Mouse (Mus musculus) urinary bladder, postnatal 25 days (tissue): ENCODE results near the gene Sec62.
"Not testable (repeated sequence)": the region's sequence is repeated elsewhere in the genome, so short reads cannot be mapped to it uniquely, and the experiment has no call there.

Experiments used
- DNase-seq: peaks from one replicate; pipeline ENCODE4 v3.0.0; 2022; ENCODE audit warnings: low spot score

Sec62 gene

DNA sequence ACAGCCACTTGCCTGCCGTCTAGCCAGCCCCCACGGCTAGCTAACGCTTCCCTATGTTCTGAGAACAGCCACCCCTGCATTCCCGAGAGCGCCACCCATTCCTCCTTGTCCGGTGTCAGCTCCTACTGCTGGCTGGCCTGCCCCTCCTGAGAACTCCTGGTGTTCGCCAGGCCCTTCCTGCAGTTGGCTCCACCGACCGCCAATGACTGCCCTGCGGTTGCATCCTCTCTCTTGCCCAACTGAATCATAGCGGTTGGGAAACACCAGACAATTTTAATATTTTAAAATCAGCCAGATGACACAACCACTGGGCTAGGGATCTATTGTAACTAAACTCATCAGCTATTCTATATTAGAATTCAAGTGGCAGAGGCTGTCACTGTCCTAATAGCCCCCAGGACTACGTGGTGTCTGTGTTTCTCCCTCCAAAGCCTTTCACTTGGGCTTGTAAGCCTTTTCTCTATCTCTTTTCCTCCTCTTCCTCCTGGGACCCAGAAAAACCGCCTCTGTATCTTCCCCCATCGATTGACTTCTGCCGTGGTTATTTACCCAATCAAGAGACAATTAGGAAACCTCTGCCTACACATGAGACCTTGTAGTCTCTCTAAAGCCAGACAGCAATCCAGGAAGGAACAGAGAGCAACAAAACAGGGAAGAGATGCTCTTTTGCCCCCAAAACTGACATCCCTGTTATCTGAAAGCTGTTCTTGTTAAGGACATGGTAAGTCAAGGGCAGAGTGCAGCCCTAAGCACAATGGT lies 39.4 kb downstream of the Sec62 start:
- DNase-seq = no peak

DNA sequence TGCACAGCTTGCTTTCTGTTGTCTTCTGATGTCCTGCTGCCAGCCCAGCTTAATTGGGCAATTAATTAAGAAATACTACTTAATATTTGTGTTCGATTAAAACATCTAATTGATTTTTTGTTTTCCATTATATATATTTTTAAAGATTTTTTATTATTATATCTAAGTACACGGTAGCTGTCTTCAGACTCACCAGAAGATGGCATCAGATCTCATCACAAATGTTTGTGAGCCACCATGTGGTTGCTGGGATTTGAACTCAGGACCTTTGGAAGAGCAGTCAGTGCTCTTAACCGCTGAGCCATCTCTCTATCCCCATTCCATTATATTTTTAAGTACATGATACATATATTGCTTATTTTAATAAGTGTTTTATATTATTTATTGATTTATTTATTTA lies 40.6 kb downstream of the Sec62 start:
- DNase-seq = no peak

DNA sequence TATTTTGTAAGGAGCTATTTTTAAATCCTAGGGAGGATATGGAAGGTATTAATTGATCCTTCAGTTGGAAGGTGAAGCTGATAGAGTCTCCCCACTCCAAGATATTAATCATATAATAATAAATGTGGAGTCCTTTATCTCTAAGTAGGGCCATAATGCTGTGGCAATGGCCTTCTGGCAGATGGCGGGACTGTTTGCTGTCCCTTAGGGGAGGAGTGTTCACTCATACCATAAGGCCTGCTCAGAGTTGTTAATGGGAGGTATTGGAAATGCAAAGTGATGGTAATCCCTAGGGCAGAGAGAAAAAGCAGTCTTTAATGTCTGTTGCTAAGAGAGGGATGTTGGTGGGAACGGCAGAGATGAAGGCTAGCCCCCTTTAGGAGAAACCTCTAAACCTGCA lies 53.1 kb downstream of the Sec62 start:
- DNase-seq = no peak

DNA sequence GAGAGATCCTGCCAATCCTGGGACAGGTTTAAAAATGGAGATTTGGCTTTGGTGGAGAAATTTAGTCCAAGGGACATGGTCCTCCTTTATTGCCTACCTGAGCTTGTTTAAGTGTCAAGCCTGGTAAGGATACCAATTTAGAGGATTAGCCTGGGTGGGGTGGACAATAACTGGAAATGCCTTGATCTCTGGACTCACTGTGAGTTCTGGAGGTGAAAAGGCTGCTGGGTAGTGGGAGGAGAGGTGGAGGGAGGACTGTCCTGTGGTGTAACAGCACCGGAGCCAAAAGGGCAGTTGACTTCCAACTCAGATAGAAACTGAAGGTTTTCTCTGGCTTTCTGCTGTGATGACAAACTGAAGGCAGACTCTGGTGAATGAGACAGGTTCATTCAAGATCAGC lies 54.7 kb downstream of the Sec62 start:
- DNase-seq = no peak

DNA sequence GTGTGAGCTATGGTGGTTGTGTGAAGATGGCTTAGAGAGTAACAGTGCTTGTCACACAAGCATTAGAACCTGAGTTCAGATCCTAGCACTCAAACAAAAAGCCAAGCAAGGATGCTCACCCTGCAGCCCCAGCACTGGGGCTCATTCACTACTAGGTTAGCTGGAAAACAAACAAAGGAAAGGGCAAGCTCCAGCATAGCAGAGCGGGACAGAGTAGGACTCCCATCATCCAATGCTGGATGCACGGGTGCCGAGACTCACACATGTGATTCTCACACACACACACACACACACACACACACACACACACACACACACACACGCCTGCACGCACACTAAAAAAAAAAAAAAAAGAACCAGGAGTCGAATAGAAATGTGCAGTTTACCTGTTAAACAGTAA lies 58.7 kb downstream of the Sec62 start:
- no peak for DNase-seq

DNA sequence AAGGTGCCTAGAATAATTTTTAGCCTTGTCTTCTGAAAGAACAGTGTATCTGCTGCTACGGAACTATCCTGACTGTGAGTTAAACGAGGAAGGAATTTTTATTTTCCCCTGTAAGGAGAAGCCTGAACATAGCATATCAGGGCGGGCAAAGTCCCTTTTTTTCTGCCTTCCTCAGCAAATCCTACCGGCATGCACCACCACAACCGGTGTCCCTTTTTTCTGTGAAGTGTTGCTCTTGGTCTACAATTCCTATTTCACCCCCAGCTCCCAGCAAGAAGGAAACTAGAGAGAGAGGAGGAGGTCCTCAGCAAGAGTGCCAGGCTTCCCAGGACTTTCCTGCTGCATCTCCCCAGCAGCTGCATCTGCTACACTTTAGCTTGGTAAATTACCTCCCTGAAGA lies 60.9 kb downstream of the Sec62 start:
- no peak for DNase-seq

DNA sequence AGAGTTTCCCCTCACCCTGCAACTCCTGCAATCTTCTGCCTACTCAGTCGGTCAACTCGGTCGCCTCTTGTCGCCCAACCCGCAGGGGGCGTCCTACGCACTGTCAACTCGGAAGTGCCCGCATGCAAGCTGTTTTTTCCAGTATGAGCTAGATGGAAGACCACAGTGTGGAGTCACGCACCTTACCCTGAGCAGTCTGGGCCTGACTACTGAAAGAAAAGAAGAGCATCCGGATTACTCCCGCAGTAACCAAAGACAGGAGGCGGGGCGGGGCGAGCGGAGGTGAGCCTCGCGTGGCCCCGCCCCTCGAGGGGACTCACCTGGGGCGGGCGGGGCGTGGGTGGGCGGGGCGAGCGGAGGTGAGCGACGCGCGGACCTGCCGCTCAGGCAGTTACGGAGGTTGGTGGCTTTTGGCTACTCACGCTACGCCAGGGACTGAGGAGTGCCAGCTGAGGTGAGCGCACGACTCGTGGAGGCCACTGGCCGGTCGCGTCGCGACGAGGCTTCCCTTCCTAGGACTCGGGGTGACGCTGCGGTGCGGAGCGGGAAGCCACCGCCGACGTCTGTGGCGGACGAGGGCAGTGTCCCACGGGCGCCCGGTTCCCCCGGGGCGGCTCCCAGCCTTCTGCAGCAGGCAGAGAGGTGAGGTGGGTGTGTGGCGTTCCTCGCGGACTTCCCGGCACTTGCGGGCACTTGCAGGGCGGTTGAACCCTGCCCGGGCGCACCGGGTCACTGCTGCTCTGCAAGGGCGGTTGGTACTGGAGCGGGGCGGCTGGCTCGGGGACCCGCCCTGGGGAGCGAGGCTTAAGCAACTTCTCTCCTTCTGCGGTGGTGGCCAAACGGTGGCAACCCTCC lies 63.2 kb downstream of the Sec62 start, which contains the start of gene Gpr160:
Gpr160 (plus strand) TSS at position 347 of the 855 bp plus-strand sequence.
- peak; percentile 66 for DNase-seq

DNA sequence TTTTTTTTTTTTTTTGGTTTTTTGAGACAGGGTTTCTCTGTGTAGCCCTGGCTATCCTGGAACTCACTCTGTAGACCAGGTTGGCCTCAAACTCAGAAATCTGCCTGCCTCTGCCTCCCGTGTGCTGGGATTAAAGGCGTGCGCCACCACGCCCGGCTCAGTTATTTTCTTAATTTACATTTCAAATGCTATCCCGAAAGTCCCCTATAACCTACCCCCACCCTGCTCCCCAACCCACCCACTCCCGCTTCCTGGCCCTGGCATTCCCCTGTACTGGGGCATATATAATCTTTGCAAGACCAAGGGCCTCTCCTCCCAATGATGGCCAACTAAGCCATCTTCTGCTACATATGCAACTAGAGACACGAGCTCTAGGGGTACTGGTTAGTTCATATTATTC lies 66.9 kb downstream of the Sec62 start:
- not testable (repeated sequence) for DNase-seq

DNA sequence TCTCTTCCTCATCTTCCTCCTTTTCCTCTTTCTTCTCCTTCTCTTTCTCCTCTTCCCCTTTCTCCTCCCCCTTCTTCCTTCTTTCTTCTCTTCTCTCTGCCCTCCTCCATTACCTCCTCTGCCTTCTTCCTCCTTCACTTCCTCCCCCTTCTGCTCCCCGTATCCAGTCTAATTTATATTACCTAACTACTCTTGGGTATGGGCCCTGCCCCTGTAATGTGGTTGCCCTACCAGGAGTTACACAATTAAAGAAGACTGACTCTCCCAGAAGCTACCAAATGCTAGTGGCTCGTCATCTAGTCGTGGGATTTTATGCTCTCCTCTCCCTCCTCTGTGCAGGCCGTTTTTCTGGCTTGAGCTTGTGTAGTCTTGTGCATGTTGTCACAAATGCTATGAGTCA lies 68.0 kb downstream of the Sec62 start:
- peak; percentile 10 for DNase-seq

DNA sequence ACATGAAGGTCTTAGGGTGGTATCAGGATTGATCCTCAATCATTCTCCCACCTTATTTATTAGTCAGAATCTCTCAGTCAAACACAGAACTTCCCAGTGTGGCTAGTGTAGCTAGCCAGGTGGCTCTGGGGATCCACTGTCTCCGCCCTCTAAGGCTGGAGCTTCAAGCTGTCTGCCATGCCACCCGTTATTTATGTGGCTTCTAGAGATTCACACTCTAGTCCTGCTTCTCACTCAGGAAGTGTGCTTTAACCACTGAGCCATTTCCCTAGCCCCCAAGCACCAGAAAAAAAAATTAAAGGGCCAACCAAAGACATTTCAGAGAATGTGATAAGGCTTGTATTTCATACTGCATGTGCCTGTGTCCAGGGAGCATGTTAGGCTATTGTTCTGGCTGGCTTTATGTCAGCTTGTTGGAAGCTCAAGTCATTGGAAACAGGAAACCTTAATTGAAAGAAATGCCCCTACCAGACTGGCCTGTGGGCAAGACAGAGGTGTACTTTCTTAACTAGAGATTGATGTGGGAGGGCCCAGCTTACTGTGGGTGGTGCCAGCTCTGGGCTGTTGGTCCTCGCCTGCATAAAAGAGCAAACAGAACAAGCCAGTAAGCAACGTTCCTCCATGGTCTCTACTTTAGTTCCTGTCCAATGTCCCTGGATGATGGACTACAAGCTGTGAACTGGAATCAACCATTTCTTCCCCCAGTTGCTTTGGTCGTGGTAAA lies 71.2 kb downstream of the Sec62 start:
- DNase-seq = no peak

DNA sequence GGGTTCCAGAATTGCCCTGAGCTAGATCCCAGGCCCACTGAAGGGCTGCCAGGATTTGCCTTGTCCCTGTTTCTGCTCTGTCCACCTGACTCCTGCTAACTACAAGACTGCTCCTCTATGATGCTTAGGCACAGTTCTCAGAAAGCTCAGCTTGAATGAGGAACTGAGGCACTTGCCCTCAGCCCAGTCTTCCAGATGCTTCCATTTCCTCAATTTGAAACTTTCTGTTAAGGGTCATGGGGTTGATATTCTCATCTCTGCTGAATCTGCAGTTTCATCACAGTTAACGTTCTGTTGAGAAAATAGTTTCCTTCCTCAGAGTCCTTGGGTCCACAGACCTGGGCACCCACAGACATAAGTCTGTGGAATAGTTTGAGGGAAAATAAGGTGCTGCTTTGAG lies 72.0 kb downstream of the Sec62 start:
- no peak for DNase-seq

DNA sequence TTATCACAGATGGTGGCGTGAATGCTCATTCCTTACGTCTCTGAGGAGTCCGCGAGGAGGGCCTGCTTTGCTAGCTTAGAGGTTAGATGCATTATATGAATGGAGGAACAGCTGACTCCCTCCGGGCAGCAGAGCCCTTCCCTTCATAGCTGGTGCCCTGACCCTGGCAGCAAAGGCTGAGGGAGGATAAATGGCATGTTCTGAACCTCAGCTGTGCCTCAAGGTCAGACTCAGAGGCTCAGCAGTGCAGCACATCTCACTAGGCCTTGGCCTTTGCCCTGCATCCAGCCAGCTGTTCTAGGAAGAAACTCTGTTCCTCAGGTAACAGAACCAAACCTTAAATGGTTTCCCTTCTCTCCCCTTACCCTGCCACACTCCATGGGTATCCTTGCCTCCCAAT lies 75.5 kb downstream of the Sec62 start:
- DNase-seq = no peak

DNA sequence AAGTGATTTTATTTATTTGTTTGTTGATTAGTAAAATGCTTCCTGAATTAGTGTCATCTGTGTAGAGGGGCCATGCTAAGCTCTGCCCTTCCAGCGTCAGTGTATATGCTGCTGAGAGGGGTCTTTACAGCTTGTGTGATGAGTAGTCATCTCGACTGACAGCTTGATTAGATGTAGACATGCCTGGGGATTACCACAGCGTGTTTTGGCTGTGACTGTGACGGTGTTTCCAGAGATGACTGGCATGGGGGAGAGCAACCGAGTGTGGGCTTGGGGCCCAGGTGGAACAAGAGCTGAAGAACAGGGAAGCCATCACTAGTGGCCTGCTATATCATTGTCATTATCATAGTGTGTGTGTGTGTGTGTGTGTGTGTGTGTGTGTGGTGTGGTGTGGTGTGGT lies 76.0 kb downstream of the Sec62 start:
- no peak for DNase-seq

DNA sequence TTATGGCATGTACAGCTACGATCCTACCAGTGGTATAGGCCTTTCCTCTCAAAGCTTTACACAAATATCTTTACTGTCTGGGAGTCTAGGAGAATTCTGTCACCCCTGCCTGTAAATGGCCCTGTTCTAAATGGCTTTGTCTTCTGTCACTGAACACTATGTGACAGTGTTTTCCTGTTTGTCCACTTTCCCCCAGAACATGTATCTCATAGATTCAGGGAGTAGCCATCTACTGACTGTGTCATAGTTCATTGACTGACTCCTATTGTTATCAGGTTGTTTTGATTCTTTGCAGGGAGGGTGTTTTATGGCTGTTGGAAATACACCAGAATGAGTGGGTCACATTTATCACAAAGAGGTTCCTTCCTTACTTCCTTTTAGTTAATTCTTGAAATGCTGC lies 77.3 kb downstream of the Sec62 start:
- no peak for DNase-seq
